20 mouse cellular contexts compared by ENCODE assay signal in genomic region chr16:32243901-32244300, GRCm38 (mm10). TPM values are rescaled to one million over a fixed set of nuclear protein-coding genes. Genes with fewer than 3 reads are reported as not detected.
DNase-seq lines count a peak whose midpoint lies in the region; ATAC-seq and TF ChIP-seq lines count a peak whose summit lies in the region.
"Had no signal": no experiment of that assay in that cellular context is flagged by ENCODE, and none has a peak within 500 bp of the region (broad histone marks: within the 10 kb centered on the region; RNA-seq: fewer than 3 reads in every experiment).

No protein-coding gene starts in this region.

- peak overlapping the region; percentile 2; the same call in 1 of the 2 replicates for H3K4me2 ChIP-seq in forebrain, embryonic 13.5 days
- H3K4me2 ChIP-seq in forebrain, postnatal 0 days (ENCODE audit: low read depth), result no peak overlapping the region
- H3K4me2 ChIP-seq in neural tube, embryonic 13.5 days, result no peak overlapping the region
- H3K4me2 ChIP-seq in neural tube, embryonic 15.5 days, result no peak overlapping the region
- no peak overlapping the region for H3K4me2 ChIP-seq in intestine, embryonic 16.5 days (ENCODE audit: low read depth, low read length)
- H3K4me2 ChIP-seq: forebrain, embryonic 12.5 days had no signal

- no peak for TF ChIP-seq CTCF in forebrain, postnatal 0 days (IDR thresholded peaks at IDR 0.05; ENCODE audit: low read depth)

- peaks cover 7% of the 10 kb centered on the region; the same call in 1 of the 2 replicates for H3K36me3 ChIP-seq in forebrain, embryonic 13.5 days (ENCODE audit: poor library complexity, severe bottlenecking)
- no peaks in the 10 kb centered on the region for H3K36me3 ChIP-seq in forebrain, postnatal 0 days (ENCODE audit: insufficient read depth)
- H3K36me3 ChIP-seq in neural tube, embryonic 13.5 days, result peaks cover 8% of the 10 kb centered on the region; the same call in 1 of the 2 replicates
- no peaks in the 10 kb centered on the region for H3K36me3 ChIP-seq in neural tube, embryonic 15.5 days
- H3K36me3 ChIP-seq in intestine, embryonic 16.5 days (ENCODE audit: control insufficient read depth, insufficient read depth, low read length), result no peaks in the 10 kb centered on the region
- H3K36me3 ChIP-seq: forebrain, embryonic 12.5 days had no signal

- 93% methylated on average over 3 of the region's 3 CpGs for WGBS in forebrain, embryonic 13.5 days
- 87% methylated on average over 3 of the region's 3 CpGs for WGBS in forebrain, postnatal 0 days
- WGBS in neural tube, embryonic 13.5 days, result 91% methylated on average over 3 of the region's 3 CpGs
- WGBS in neural tube, embryonic 15.5 days, result 90% methylated on average over 3 of the region's 3 CpGs
- 92% methylated on average over 3 of the region's 3 CpGs for WGBS in intestine, embryonic 16.5 days

- no peaks in the 10 kb centered on the region for H3K9me3 ChIP-seq in forebrain, embryonic 13.5 days (replicated peaks)
- H3K9me3 ChIP-seq in forebrain, postnatal 0 days (ENCODE audit: low read length), result no peaks in the 10 kb centered on the region
- H3K9me3 ChIP-seq in neural tube, embryonic 13.5 days, result no peaks in the 10 kb centered on the region
- H3K9me3 ChIP-seq in neural tube, embryonic 15.5 days (replicated peaks), result no peaks in the 10 kb centered on the region
- H3K9me3 ChIP-seq in intestine, embryonic 16.5 days (ENCODE audit: control insufficient read depth, low read length), result no peaks in the 10 kb centered on the region
- H3K9me3 ChIP-seq: forebrain, embryonic 12.5 days; heart, embryonic 13.5 days; hindbrain, embryonic 12.5 days had no signal

- DNase-seq in forebrain, postnatal 0 days, result no peak
- peak; percentile 69 for DNase-seq in adipocyte (ENCODE audit: low spot score)
- no peak for DNase-seq in layer of hippocampus, adult 11-12 months (ENCODE audit: low spot score)
- DNase-seq: adrenal gland, postnatal 14 days; cerebellum, adult 11-12 months; cerebellum, postnatal 10 days; gastrocnemius, postnatal 36 days; heart, adult 11 months; heart, postnatal 36 days had no signal

- H3K4me1 ChIP-seq in forebrain, embryonic 13.5 days, result peaks cover 31% of the 10 kb centered on the region
- H3K4me1 ChIP-seq in forebrain, postnatal 0 days (ENCODE audit: insufficient read depth), result peaks cover 7% of the 10 kb centered on the region
- H3K4me1 ChIP-seq in neural tube, embryonic 13.5 days (replicated peaks), result peaks cover 42% of the 10 kb centered on the region
- peaks cover 32% of the 10 kb centered on the region for H3K4me1 ChIP-seq in neural tube, embryonic 15.5 days
- H3K4me1 ChIP-seq in intestine, embryonic 16.5 days (ENCODE audit: control insufficient read depth, insufficient read depth, low read length), result peaks cover 16% of the 10 kb centered on the region

- ATAC-seq in forebrain, embryonic 13.5 days, result no peak
- ATAC-seq in forebrain, postnatal 0 days, result no peak
- ATAC-seq in neural tube, embryonic 13.5 days (ENCODE audit: low read depth), result no peak
- ATAC-seq in neural tube, embryonic 15.5 days (ENCODE audit: low FRiP score), result no peak
- ATAC-seq in intestine, embryonic 16.5 days, result no peak
- ATAC-seq: hindbrain, postnatal 0 days had no signal

- H3K27me3 ChIP-seq in forebrain, embryonic 13.5 days, result no peaks in the 10 kb centered on the region
- H3K27me3 ChIP-seq in forebrain, postnatal 0 days (ENCODE audit: insufficient read depth, low read length), result no peaks in the 10 kb centered on the region
- H3K27me3 ChIP-seq in neural tube, embryonic 13.5 days, result no peaks in the 10 kb centered on the region
- no peaks in the 10 kb centered on the region for H3K27me3 ChIP-seq in neural tube, embryonic 15.5 days (replicated peaks)
- no peaks in the 10 kb centered on the region for H3K27me3 ChIP-seq in intestine, embryonic 16.5 days (replicated peaks; ENCODE audit: control insufficient read depth, insufficient read depth, low read length)
- H3K27me3 ChIP-seq: forebrain, embryonic 12.5 days; heart, embryonic 13.5 days; hindbrain, embryonic 12.5 days had no signal

- H3K9ac ChIP-seq in forebrain, embryonic 13.5 days, result no peak overlapping the region
- no peak overlapping the region for H3K9ac ChIP-seq in forebrain, postnatal 0 days
- 0 out of 2 replicates have a peak overlapping the region, but pooled peaks have one; percentile 19 for H3K9ac ChIP-seq in neural tube, embryonic 13.5 days
- no peak overlapping the region for H3K9ac ChIP-seq in neural tube, embryonic 15.5 days (replicated peaks)
- H3K9ac ChIP-seq in intestine, embryonic 16.5 days (ENCODE audit: low read depth, low read length), result no peak overlapping the region
- H3K9ac ChIP-seq: forebrain, embryonic 12.5 days; heart, embryonic 13.5 days; hindbrain, embryonic 12.5 days had no signal

- H3K27ac ChIP-seq in forebrain, embryonic 13.5 days, result no peak overlapping the region
- H3K27ac ChIP-seq in forebrain, postnatal 0 days (ENCODE audit: low read depth, low read length), result no peak overlapping the region
- H3K27ac ChIP-seq in neural tube, embryonic 13.5 days (replicated peaks), result no peak overlapping the region
- H3K27ac ChIP-seq in neural tube, embryonic 15.5 days (replicated peaks), result no peak overlapping the region
- H3K27ac ChIP-seq in intestine, embryonic 16.5 days (ENCODE audit: low read length), result no peak overlapping the region
- H3K27ac ChIP-seq: forebrain, embryonic 12.5 days; heart, embryonic 13.5 days; hindbrain, embryonic 12.5 days; hindbrain, postnatal 0 days had no signal

- no peak overlapping the region for H3K4me3 ChIP-seq in forebrain, embryonic 13.5 days
- no peak overlapping the region for H3K4me3 ChIP-seq in forebrain, postnatal 0 days (ENCODE audit: low read depth, low read length)
- no peak overlapping the region for H3K4me3 ChIP-seq in neural tube, embryonic 13.5 days
- no peak overlapping the region for H3K4me3 ChIP-seq in neural tube, embryonic 15.5 days (replicated peaks)
- H3K4me3 ChIP-seq in intestine, embryonic 16.5 days (ENCODE audit: low read length), result no peak overlapping the region
- H3K4me3 ChIP-seq: forebrain, embryonic 12.5 days; heart, embryonic 13.5 days; hindbrain, embryonic 12.5 days had no signal

RNA-seq across cellular contexts. Expression of gene Fbxo45, which starts 3.1 kb away (rescaled TPM):
- 8.8 and 8.9 TPM in 2 replicates for polyA plus RNA-seq in forebrain, embryonic 13.5 days (2015; fragmentation: Nextera tagmentation; extraction: Ambion mirVana)
- 45.2 and 51.0 TPM in 2 replicates for total RNA-seq in forebrain, postnatal 0 days (2014; rRNA removed)
- polyA plus RNA-seq in forebrain, postnatal 0 days (2015; fragmentation: Nextera tagmentation; extraction: Ambion mirVana), result 13.5 and 16.7 TPM in 2 replicates
- 15.8 and 18.4 TPM in 2 replicates for polyA plus RNA-seq in neural tube, embryonic 13.5 days (2015; fragmentation: Nextera tagmentation; extraction: Ambion mirVana)
- 13.8 and 17.9 TPM in 2 replicates for polyA plus RNA-seq in neural tube, embryonic 15.5 days (2015; fragmentation: Nextera tagmentation; extraction: Ambion mirVana)
- polyA plus RNA-seq in intestine, embryonic 16.5 days (2015; fragmentation: Nextera tagmentation; extraction: Ambion mirVana), result 2.6 and 2.7 TPM in 2 replicates

RNA-seq across cellular contexts. Expression of gene Wdr53, which starts 3.1 kb away (rescaled TPM):
- polyA plus RNA-seq in forebrain, embryonic 13.5 days (2015; fragmentation: Nextera tagmentation; extraction: Ambion mirVana), result 15.4 and 18.3 TPM in 2 replicates
- total RNA-seq in forebrain, postnatal 0 days (2014; rRNA removed), result 18.0 and 21.2 TPM in 2 replicates
- 11.5 and 12.8 TPM in 2 replicates for polyA plus RNA-seq in forebrain, postnatal 0 days (2015; fragmentation: Nextera tagmentation; extraction: Ambion mirVana)
- 16.4 and 17.1 TPM in 2 replicates for polyA plus RNA-seq in neural tube, embryonic 13.5 days (2015; fragmentation: Nextera tagmentation; extraction: Ambion mirVana)
- 13.6 and 14.8 TPM in 2 replicates for polyA plus RNA-seq in neural tube, embryonic 15.5 days (2015; fragmentation: Nextera tagmentation; extraction: Ambion mirVana)
- 17.2 and 17.6 TPM in 2 replicates for polyA plus RNA-seq in intestine, embryonic 16.5 days (2015; fragmentation: Nextera tagmentation; extraction: Ambion mirVana)

RNA-seq across cellular contexts. Expression of gene Smco1, which starts 27.4 kb away (rescaled TPM):
- polyA plus RNA-seq in forebrain, embryonic 13.5 days (2015; fragmentation: Nextera tagmentation; extraction: Ambion mirVana), result not detected in 2 replicates
- total RNA-seq in forebrain, postnatal 0 days (2014; rRNA removed), result not detected in 2 replicates
- polyA plus RNA-seq in forebrain, postnatal 0 days (2015; fragmentation: Nextera tagmentation; extraction: Ambion mirVana), result not detected in 2 replicates
- polyA plus RNA-seq in neural tube, embryonic 13.5 days (2015; fragmentation: Nextera tagmentation; extraction: Ambion mirVana), result 0.28 TPM in 1 of 2 replicates, not detected in the other
- polyA plus RNA-seq in neural tube, embryonic 15.5 days (2015; fragmentation: Nextera tagmentation; extraction: Ambion mirVana), result not detected in 2 replicates
- not detected in 2 replicates for polyA plus RNA-seq in intestine, embryonic 16.5 days (2015; fragmentation: Nextera tagmentation; extraction: Ambion mirVana)
- total RNA-seq: adrenal gland, postnatal 14 days; ES-E14; hindbrain, postnatal 0 days had no signal
- polyA plus RNA-seq: embryonic facial prominence, embryonic 11.5 days; forebrain, embryonic 12.5 days; intestine, embryonic 14.5 days had no signal

RNA-seq across cellular contexts. Expression of gene Rnf168, which starts 33.4 kb away (rescaled TPM):
- 38.5 and 39.3 TPM in 2 replicates for polyA plus RNA-seq in forebrain, embryonic 13.5 days (2015; fragmentation: Nextera tagmentation; extraction: Ambion mirVana)
- total RNA-seq in forebrain, postnatal 0 days (2014; rRNA removed), result 38.6 and 39.1 TPM in 2 replicates
- polyA plus RNA-seq in forebrain, postnatal 0 days (2015; fragmentation: Nextera tagmentation; extraction: Ambion mirVana), result 18.6 and 26.1 TPM in 2 replicates
- polyA plus RNA-seq in neural tube, embryonic 13.5 days (2015; fragmentation: Nextera tagmentation; extraction: Ambion mirVana), result 25.3 and 27.3 TPM in 2 replicates
- 25.5 and 28.9 TPM in 2 replicates for polyA plus RNA-seq in neural tube, embryonic 15.5 days (2015; fragmentation: Nextera tagmentation; extraction: Ambion mirVana)
- 14.4 and 16.8 TPM in 2 replicates for polyA plus RNA-seq in intestine, embryonic 16.5 days (2015; fragmentation: Nextera tagmentation; extraction: Ambion mirVana)
